Mouse (Mus musculus) myocyte (in vitro differentiated cells): ENCODE results near the gene Fgfbp1. TPM values are rescaled to one million over a fixed set of nuclear protein-coding genes. Genes with fewer than 3 reads are reported as not detected.
A peak's percentile ranks its signal among the peaks of the same experiment; 100 is the strongest.

Experiments
- H3K27me3 ChIP-seq: one replicate; pipeline ENCODE4 v1.6.1; 2011; ENCODE audit not compliant: control insufficient read depth, insufficient read depth, insufficient read length
- H3K36me3 ChIP-seq: one replicate; pipeline ENCODE4 v1.6.1; 2011; ENCODE audit not compliant: control insufficient read depth, insufficient read depth
- H3K4me2 ChIP-seq: one replicate; pipeline ENCODE4 v1.6.1; 2011; ENCODE audit warnings: low read depth, control low read depth
- H3K4me3 ChIP-seq: one replicate; pipeline ENCODE4 v1.5.1; 2011; ENCODE audit warnings: mild to moderate bottlenecking, control low read depth, moderate library complexity
- H3K79me2 ChIP-seq: one replicate; pipeline ENCODE4 v1.6.1; 2011; ENCODE audit not compliant: control insufficient read depth, insufficient read depth
- H3ac ChIP-seq: one replicate; pipeline ENCODE4 v1.6.1; 2011; ENCODE audit not compliant: control insufficient read depth, insufficient read length
- CEBPB ChIP-seq: IDR thresholded peaks from 2 replicates; pipeline ENCODE4 v1.6.1; 2011; ENCODE audit warnings: mild to moderate bottlenecking, moderate library complexity; ENCODE audit not compliant: poor library complexity, insufficient read depth, severe bottlenecking
- E2F4 ChIP-seq: IDR thresholded peaks from one replicate; pipeline ENCODE4 v1.6.1; 2011; ENCODE audit warnings: mild to moderate bottlenecking, control low read depth, moderate library complexity; ENCODE audit not compliant: insufficient read depth
- MAX ChIP-seq: IDR thresholded peaks from one replicate; pipeline ENCODE4 v1.6.1; 2011; ENCODE audit warnings: low read depth, mild to moderate bottlenecking, control low read depth
- MYOD1 ChIP-seq, 3 experiments: IDR thresholded peaks; one replicate each; pipeline ENCODE4 v1.6.1; 2011; ENCODE audit warnings: control low read depth in 2 of 3, low read depth in 2 of 3, mild to moderate bottlenecking in 2 of 3, moderate library complexity in 1 of 3; ENCODE audit not compliant: insufficient read length in 2 of 3, control insufficient read depth in 1 of 3
- MYOG ChIP-seq, 3 experiments: IDR thresholded peaks; one replicate each; pipeline ENCODE4 v1.6.1; 2011; ENCODE audit warnings: control low read depth in 2 of 3, low read depth in 2 of 3, mild to moderate bottlenecking in 2 of 3; ENCODE audit not compliant: insufficient read length in 2 of 3, control insufficient read depth in 1 of 3, insufficient read depth in 1 of 3
- POLR2A ChIP-seq: IDR thresholded peaks from one replicate; pipeline ENCODE4 v1.6.1; 2011; ENCODE audit warnings: low read depth, mild to moderate bottlenecking, control low read depth, moderate library complexity; ENCODE audit not compliant: insufficient read length
- POLR2AphosphoS2 ChIP-seq: IDR thresholded peaks from one replicate; pipeline ENCODE4 v1.6.1; 2011; ENCODE audit warnings: low read depth, control low read depth; ENCODE audit not compliant: insufficient read length
- REST ChIP-seq: IDR thresholded peaks from one replicate; pipeline ENCODE4 v1.6.1; 2011; ENCODE audit warnings: mild to moderate bottlenecking, control low read depth, moderate library complexity; ENCODE audit not compliant: insufficient read depth, insufficient read length
- SRF ChIP-seq: IDR thresholded peaks from one replicate; pipeline ENCODE4 v1.6.1; 2011; ENCODE audit warnings: low read depth; ENCODE audit not compliant: control insufficient read depth, insufficient read length
- TCF12 ChIP-seq: IDR thresholded peaks from one replicate; pipeline ENCODE4 v1.6.1; 2011; ENCODE audit warnings: mild to moderate bottlenecking, control low read depth; ENCODE audit not compliant: poor library complexity, insufficient read depth, severe bottlenecking
- TCF3 ChIP-seq: IDR thresholded peaks from one replicate; pipeline ENCODE4 v1.6.1; 2011; ENCODE audit warnings: low read depth, control low read depth; ENCODE audit not compliant: insufficient read length
- USF1 ChIP-seq: IDR thresholded peaks from one replicate; pipeline ENCODE4 v1.6.1; 2011; ENCODE audit warnings: low read depth, mild to moderate bottlenecking, control low read depth, moderate library complexity
- polyA plus RNA-seq: library from polyadenylated mRNA; unstranded; fragments of >200 nt; fragmentation: generic; extraction: Trizol; gene quantifications from one replicate; pipeline ENCODE4 v1.2.1, GENCODE M21; 2012; ENCODE audit warnings: missing spikeins

Gene Fgfbp1
- polyA plus RNA-seq, 1 experiment: 4.5 TPM

GRCm38 (mm10) chr5:43990316-43990715, 8.7 kb upstream of the Fgfbp1 start:
- Histone ChIP-seq H3K4me2 (no peak overlapping the region), H3K79me2 (no peaks in the 10 kb centered on the region), H3K4me3 (no peak overlapping the region), H3K36me3 (no peaks in the 10 kb centered on the region), H3K27me3 (no peaks in the 10 kb centered on the region), H3ac (no peak overlapping the region)
- TF ChIP-seq CEBPB: no peak

- H3K79me2 ChIP-seq: no peaks in the 10 kb centered on the region
- TF ChIP-seq MYOG (IDR thresholded peaks at IDR 0.05; ENCODE audit: control insufficient read depth in 1 of 3, insufficient read depth in 1 of 3, insufficient read length in 2 of 3, low read depth in 2 of 3) (no peak), CEBPB (no peak), SRF (no peak), MAX (no peak), POLR2A (no peak), USF1 (no peak), TCF12 (no peak), POLR2AphosphoS2 (no peak), MYOD1 (IDR thresholded peaks at IDR 0.05; ENCODE audit: control insufficient read depth in 1 of 3, insufficient read length in 2 of 3, low read depth in 2 of 3) (no peak), REST (no peak), TCF3 (no peak)
- no peaks in the 10 kb centered on the region for H3K27me3 ChIP-seq
Measured at GRCm38 (mm10) chr5:43989017-43989416, 7.4 kb upstream of the Fgfbp1 start.

GRCm38 (mm10) chr5:43986212-43986611, 4.6 kb upstream of the Fgfbp1 start:
- no peak overlapping the region for H3ac ChIP-seq
- no peak overlapping the region for H3K4me3 ChIP-seq
- H3K79me2 ChIP-seq: no peaks in the 10 kb centered on the region
- H3K4me2 ChIP-seq: no peak overlapping the region
- TF ChIP-seq CEBPB (no peak), TCF3 (no peak), POLR2AphosphoS2 (no peak), REST (no peak), MYOG (IDR thresholded peaks at IDR 0.05; ENCODE audit: control insufficient read depth in 1 of 3, insufficient read depth in 1 of 3, insufficient read length in 2 of 3, low read depth in 2 of 3) (no peak), USF1 (no peak), E2F4 (no peak), POLR2A (no peak), SRF (no peak), MAX (no peak), MYOD1 (IDR thresholded peaks at IDR 0.05; ENCODE audit: control insufficient read depth in 1 of 3, insufficient read length in 2 of 3, low read depth in 2 of 3) (no peak), TCF12 (no peak)
- no peaks in the 10 kb centered on the region for H3K27me3 ChIP-seq
- H3K36me3 ChIP-seq: no peaks in the 10 kb centered on the region

More at GRCm38 (mm10) chr5:43989017-43989416, 7.4 kb upstream of the Fgfbp1 start:
- no peaks in the 10 kb centered on the region for H3K36me3 ChIP-seq
- H3ac ChIP-seq: no peak overlapping the region
- no peak overlapping the region for H3K4me3 ChIP-seq
- H3K4me2 ChIP-seq: no peak overlapping the region

GRCm38 (mm10) chr5:43982896-43983295, 1.3 kb upstream of the Fgfbp1 start:
- no peaks in the 10 kb centered on the region for H3K36me3 ChIP-seq
- no peaks in the 10 kb centered on the region for H3K79me2 ChIP-seq
- no peaks in the 10 kb centered on the region for H3K27me3 ChIP-seq
- H3K4me3 ChIP-seq: no peak overlapping the region
- H3ac ChIP-seq: no peak overlapping the region
- peak overlapping the region; percentile 15 for H3K4me2 ChIP-seq
- TF ChIP-seq REST (no peak), MYOG (IDR thresholded peaks at IDR 0.05; ENCODE audit: control insufficient read depth in 1 of 3, insufficient read depth in 1 of 3, insufficient read length in 2 of 3, low read depth in 2 of 3) (no peak), POLR2AphosphoS2 (no peak), TCF3 (no peak), POLR2A (no peak), CEBPB (no peak), E2F4 (no peak)

DNA sequence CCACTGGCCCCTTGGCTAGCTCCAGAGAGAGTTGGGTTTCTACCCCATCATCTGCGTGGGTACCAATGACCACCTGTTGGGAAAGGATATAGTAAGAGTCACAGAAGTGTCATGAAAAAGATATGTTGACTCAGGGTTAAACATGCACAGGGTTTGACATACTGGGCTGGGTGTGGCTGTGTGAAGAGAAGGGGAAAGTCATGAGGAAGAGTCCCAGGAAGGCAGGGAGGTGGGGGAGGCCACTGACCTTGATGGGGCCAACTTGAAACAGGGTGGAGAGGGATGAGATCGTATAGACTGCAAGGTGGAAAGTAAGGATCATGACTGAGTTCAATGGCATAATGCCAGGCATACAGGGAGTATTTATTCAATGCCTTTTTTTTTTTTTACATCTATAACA, 1.2 kb downstream of the Fgfbp1 start:
- Histone ChIP-seq H3K4me3 (no peak overlapping the region), H3K36me3 (no peaks in the 10 kb centered on the region), H3K4me2 (no peak overlapping the region), H3K79me2 (no peaks in the 10 kb centered on the region), H3ac (no peak overlapping the region), H3K27me3 (no peaks in the 10 kb centered on the region)
- no peak for TF ChIP-seq MYOG (IDR thresholded peaks at IDR 0.05; ENCODE audit: control insufficient read depth in 1 of 3, insufficient read depth in 1 of 3, insufficient read length in 2 of 3, low read depth in 2 of 3)
- no peak for TF ChIP-seq CEBPB
- TF ChIP-seq REST: no peak
- no peak for TF ChIP-seq TCF12
- no peak for TF ChIP-seq USF1
- no peak for TF ChIP-seq MAX
- TF ChIP-seq E2F4: no peak
- no peak for TF ChIP-seq POLR2AphosphoS2
- no peak for TF ChIP-seq SRF
- no peak for TF ChIP-seq TCF3
- no peak for TF ChIP-seq POLR2A
- TF ChIP-seq MYOD1 (IDR thresholded peaks at IDR 0.05; ENCODE audit: control insufficient read depth in 1 of 3, insufficient read length in 2 of 3, low read depth in 2 of 3): no peak
